Mouse (Mus musculus): ENCODE results near the gene Dusp13. TPM values are rescaled to one million over a fixed set of nuclear protein-coding genes. Genes with fewer than 3 reads are reported as not detected.

Gene Dusp13
- total RNA-seq, 1 experiment from 2014 or later: not detected

- DNase-seq: no peak
Measured at GRCm38 (mm10) chr14:21703255-21703654, 47.7 kb downstream of the Dusp13 start.

GRCm38 (mm10) chr14:21702691-21703090, 48.3 kb downstream of the Dusp13 start:
- no peak for DNase-seq

- no peak for DNase-seq
Measured at GRCm38 (mm10) chr14:21696186-21696830, 54.7 kb downstream of the Dusp13 start.

- no peak for DNase-seq
Measured at GRCm38 (mm10) chr14:21695020-21695419, 56.0 kb downstream of the Dusp13 start.

GRCm38 (mm10) chr14:21691070-21691469, 59.9 kb downstream of the Dusp13 start:
- no peak for DNase-seq

GRCm38 (mm10) chr14:21686376-21687279, 64.4 kb downstream of the Dusp13 start:
- DNase-seq: no peak

GRCm38 (mm10) chr14:21685411-21686146, 65.4 kb downstream of the Dusp13 start:
- no peak for DNase-seq

GRCm38 (mm10) chr14:21683834-21684233, 67.1 kb downstream of the Dusp13 start:
- no peak for DNase-seq

Other genes starting within 250 kb of the Dusp13 start
- 0.70 and 1.8 TPM in 2 replicates for gene Dupd1, start 36.6 kb downstream of the Dusp13 start, total RNA-seq (2021)
- gene Samd8, start 650 bp downstream of the Dusp13 start, total RNA-seq (2021): 36.1 and 36.9 TPM in 2 replicates
- gene Vdac2, start 74.1 kb upstream of the Dusp13 start, total RNA-seq (2021): 239 and 261 TPM in 2 replicates
- 36.2 and 38.0 TPM in 2 replicates for gene Comtd1, start 97.8 kb upstream of the Dusp13 start, total RNA-seq (2021)
- 22.3 and 24.3 TPM in 2 replicates for gene Zfp503, start 238.4 kb upstream of the Dusp13 start, total RNA-seq (2021)

All from adrenal gland, postnatal 14 days (tissue).